Mouse (Mus musculus): ENCODE results near the gene Flii. TPM values are rescaled to one million over a fixed set of nuclear protein-coding genes. Genes with fewer than 3 reads are reported as not detected.

Gene Flii
- polyA plus RNA-seq, 1 experiment from 2014 or later, result 53.4 TPM

DNA sequence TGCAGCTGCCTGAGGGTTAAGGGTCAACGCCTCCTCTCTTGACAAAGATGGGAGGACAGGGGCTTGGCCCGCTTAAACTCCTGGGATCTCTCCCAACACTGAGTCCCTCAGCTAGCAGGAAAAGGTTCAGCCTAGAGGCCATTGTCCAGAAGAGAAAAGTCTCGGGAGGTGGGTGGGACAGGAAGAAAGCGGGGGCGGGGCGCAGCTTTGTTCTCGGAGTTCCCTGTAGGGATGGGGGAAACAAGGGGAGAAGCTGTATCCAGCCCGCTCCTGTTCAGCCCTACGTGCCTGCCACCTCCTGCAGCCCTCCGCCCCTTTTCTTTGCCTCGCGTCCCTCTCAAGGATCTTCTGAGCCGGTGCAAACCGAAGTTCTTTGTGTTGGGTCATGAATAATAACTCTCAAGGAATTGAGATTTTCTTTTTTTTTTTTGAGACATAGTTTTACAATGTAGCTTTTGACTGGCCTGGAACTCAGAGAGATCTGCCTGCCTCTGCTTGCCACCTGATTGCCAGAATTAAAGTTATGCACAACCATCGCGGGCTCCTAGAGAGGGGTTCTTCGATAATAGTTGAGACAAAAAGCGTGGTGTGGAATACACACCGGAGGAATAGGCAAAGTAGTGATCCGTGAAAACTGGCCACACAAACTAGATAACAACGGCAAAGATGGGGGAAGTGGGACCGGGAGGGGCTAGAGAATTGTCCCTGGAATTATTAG, 28.1 kb downstream of the Flii start:
- ATAC-seq (replicated peaks; ENCODE audit: low FRiP score, low read depth) (peak; percentile 48), DNase-seq (ENCODE audit: low spot score) (peak; percentile 92)
- Histone ChIP-seq H3K9ac (ENCODE audit: low read depth, low read length) (peak overlapping the region; percentile 87), H3K4me1 (replicated peaks; ENCODE audit: insufficient read depth, low read length) (peaks cover 9% of the 10 kb centered on the region; the same call in 1 of the 2 replicates), H3K27me3 (ENCODE audit: insufficient read depth, low read length) (no peaks in the 10 kb centered on the region), H3K27ac (peak overlapping the region; percentile 91), H3K9me3 (replicated peaks; ENCODE audit: low read length) (no peaks in the 10 kb centered on the region), H3K4me3 (replicated peaks; ENCODE audit: low read depth, low read length) (peak overlapping the region; percentile 82), H3K4me2 (ENCODE audit: low read length) (peak overlapping the region; percentile 84), H3K36me3 (ENCODE audit: insufficient read depth, low read length) (no peaks in the 10 kb centered on the region)
- 2% methylated on average over 22 of the region's 22 CpGs for WGBS
- no peak for TF ChIP-seq CTCF (IDR thresholded peaks at IDR 0.05; ENCODE audit: low read depth)

DNA sequence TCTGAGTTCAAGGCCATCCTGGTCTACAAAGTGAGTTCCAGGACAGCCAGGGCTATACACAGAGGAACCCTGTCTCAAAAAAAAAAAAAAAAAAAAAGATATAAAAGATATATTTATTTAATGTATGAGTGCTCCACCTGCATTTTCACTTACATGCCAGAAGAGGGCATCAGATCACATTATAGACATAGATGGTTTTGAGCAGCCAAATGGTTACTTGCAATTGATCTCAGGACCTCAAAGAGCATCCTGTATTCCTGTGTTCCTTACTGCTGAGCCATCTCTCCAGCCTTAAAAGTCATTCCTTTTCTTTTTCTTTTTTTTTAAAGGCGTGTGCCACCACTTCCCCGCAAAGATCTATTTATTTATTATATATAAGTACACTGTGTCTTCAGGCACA, 29.5 kb downstream of the Flii start:
- no peaks in the 10 kb centered on the region for H3K27me3 ChIP-seq (ENCODE audit: insufficient read depth, low read length)
- no peaks in the 10 kb centered on the region for H3K9me3 ChIP-seq (replicated peaks; ENCODE audit: low read length)
- peak; percentile 84 for DNase-seq (ENCODE audit: low spot score)
- H3K4me3 ChIP-seq (replicated peaks; ENCODE audit: low read depth, low read length), result no peak overlapping the region
- no peak for ATAC-seq (replicated peaks; ENCODE audit: low FRiP score, low read depth)
- no peak overlapping the region for H3K9ac ChIP-seq (ENCODE audit: low read depth, low read length)
- no peaks in the 10 kb centered on the region for H3K36me3 ChIP-seq (ENCODE audit: insufficient read depth, low read length)
- WGBS, result 75% methylated on average over 2 of the region's 2 CpGs
- H3K4me1 ChIP-seq (replicated peaks; ENCODE audit: insufficient read depth, low read length), result peaks cover 9% of the 10 kb centered on the region; the same call in 1 of the 2 replicates
- peak; percentile 70 for TF ChIP-seq CTCF (IDR thresholded peaks at IDR 0.05; ENCODE audit: low read depth)
- H3K4me2 ChIP-seq (ENCODE audit: low read length), result no peak overlapping the region
- no peak overlapping the region for H3K27ac ChIP-seq

DNA sequence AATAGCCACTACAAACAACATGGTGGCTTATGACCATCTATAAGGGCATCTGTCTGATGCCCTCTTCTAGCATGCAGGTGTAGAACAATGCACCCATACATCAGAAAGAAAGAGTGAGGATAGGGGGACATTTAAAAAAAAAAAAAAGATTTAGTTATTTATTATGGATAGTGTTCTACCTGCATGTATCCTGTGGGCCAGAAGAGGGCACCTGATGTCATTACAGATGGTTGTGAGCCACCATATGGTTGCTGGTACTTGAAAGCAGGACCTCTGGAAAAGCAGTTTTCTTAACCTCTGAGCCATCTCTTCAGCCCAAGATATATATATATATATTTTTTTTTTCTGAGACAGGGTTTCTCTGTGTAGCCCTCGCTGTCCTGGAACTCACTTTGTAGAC, 30.9 kb downstream of the Flii start:
- no peak overlapping the region for H3K9ac ChIP-seq (ENCODE audit: low read depth, low read length)
- DNase-seq (ENCODE audit: low spot score), result no peak
- WGBS, result 73% methylated on average over 1 of the region's 1 CpGs

More for the DNA sequence above, 30.9 kb downstream of the Flii start:
- Histone ChIP-seq H3K4me3 (replicated peaks; ENCODE audit: low read depth, low read length) (no peak overlapping the region), H3K4me1 (replicated peaks; ENCODE audit: insufficient read depth, low read length) (peaks cover 9% of the 10 kb centered on the region; the same call in 1 of the 2 replicates), H3K27me3 (ENCODE audit: insufficient read depth, low read length) (no peaks in the 10 kb centered on the region), H3K27ac (no peak overlapping the region), H3K4me2 (ENCODE audit: low read length) (no peak overlapping the region), H3K36me3 (ENCODE audit: insufficient read depth, low read length) (no peaks in the 10 kb centered on the region), H3K9me3 (replicated peaks; ENCODE audit: low read length) (no peaks in the 10 kb centered on the region)
- TF ChIP-seq CTCF (IDR thresholded peaks at IDR 0.05; ENCODE audit: low read depth), result peak; percentile 45
- no peak for ATAC-seq (replicated peaks; ENCODE audit: low FRiP score, low read depth)

Small RNAs within 50 kb of the gene (microRNA-seq; reads per million reads assigned to microRNA genes)
- gene Mir5100, result 0.60 reads per million

Other genes starting within 250 kb of the Flii start
- gene Alkbh5, start 190.9 kb downstream of the Flii start, polyA plus RNA-seq (2015; fragmentation: Nextera tagmentation; extraction: Ambion mirVana), result 38.3 and 41.5 TPM in 2 replicates
- gene Llgl1, start 27.5 kb downstream of the Flii start, polyA plus RNA-seq (2015; fragmentation: Nextera tagmentation; extraction: Ambion mirVana), result 26.4 and 31.0 TPM in 2 replicates
- gene Mief2, start 1.1 kb upstream of the Flii start, polyA plus RNA-seq (2015; fragmentation: Nextera tagmentation; extraction: Ambion mirVana), result 14.1 and 14.5 TPM in 2 replicates
- gene Top3a, start 50.1 kb upstream of the Flii start, polyA plus RNA-seq (2015; fragmentation: Nextera tagmentation; extraction: Ambion mirVana), result 8.2 and 10.2 TPM in 2 replicates
- gene Smcr8, start 50.3 kb upstream of the Flii start, polyA plus RNA-seq (2015; fragmentation: Nextera tagmentation; extraction: Ambion mirVana), result 4.0 and 4.1 TPM in 2 replicates
- gene Shmt1, start 84.5 kb upstream of the Flii start, polyA plus RNA-seq (2015; fragmentation: Nextera tagmentation; extraction: Ambion mirVana), result 53.5 and 56.9 TPM in 2 replicates
- 34.8 and 36.4 TPM in 2 replicates for gene Dhrs7b, start 103.4 kb upstream of the Flii start, polyA plus RNA-seq (2015; fragmentation: Nextera tagmentation; extraction: Ambion mirVana)
- gene Tmem11, start 152.0 kb upstream of the Flii start, polyA plus RNA-seq (2015; fragmentation: Nextera tagmentation; extraction: Ambion mirVana), result 55.9 and 57.8 TPM in 2 replicates
- gene Natd1, start 187.5 kb upstream of the Flii start, polyA plus RNA-seq (2015; fragmentation: Nextera tagmentation; extraction: Ambion mirVana), result 20.7 and 21.1 TPM in 2 replicates
- 83.5 and 90.1 TPM in 2 replicates for gene Map2k3, start 204.8 kb upstream of the Flii start, polyA plus RNA-seq (2015; fragmentation: Nextera tagmentation; extraction: Ambion mirVana)